Mouse (Mus musculus) hindbrain, embryonic 13.5 days (tissue): ENCODE measurements around the gene Pfkp. TPM values are rescaled to one million over a fixed set of nuclear protein-coding genes. Genes with fewer than 3 reads are reported as not detected.
A peak's percentile ranks its signal among the peaks of the same experiment; 100 is the strongest.

Experiments
- ATAC-seq: fragments of 200-750 bp; cut with Nextera tagmentation; 2 replicates; pipeline ENCODE4 v1.8.0; 2017; ENCODE audit warnings: moderate TSS enrichment; ENCODE audit not compliant: low FRiP score
- H3K27ac ChIP-seq: fragments of 300-500 bp; sonication (generic); 2 replicates; pipeline ENCODE4 v1.5.1; 2015; ENCODE audit warnings: inconsistent platforms, mild to moderate bottlenecking, moderate library complexity
- H3K27me3 ChIP-seq: fragments of 300-500 bp; sonication (generic); 2 replicates; pipeline ENCODE4 v1.6.1; 2015; ENCODE audit warnings: mild to moderate bottlenecking, inconsistent platforms
- H3K36me3 ChIP-seq: fragments of 300-500 bp; sonication (generic); 2 replicates; pipeline ENCODE4 v1.6.1; 2015; ENCODE audit warnings: mild to moderate bottlenecking, inconsistent platforms
- H3K4me1 ChIP-seq: fragments of 300-500 bp; sonication (generic); replicated peaks from 2 replicates; pipeline ENCODE4 v1.6.1; 2015; ENCODE audit warnings: inconsistent platforms
- H3K4me2 ChIP-seq: fragments of 300-500 bp; sonication (generic); 2 replicates; pipeline ENCODE4 v1.6.1; 2015; ENCODE audit warnings: inconsistent platforms, mild to moderate bottlenecking, moderate library complexity
- H3K4me3 ChIP-seq: fragments of 300-500 bp; sonication (generic); 2 replicates; pipeline ENCODE4 v1.5.1; 2015; ENCODE audit warnings: mild to moderate bottlenecking, inconsistent platforms
- H3K9ac ChIP-seq: fragments of 300-500 bp; sonication (generic); 2 replicates; pipeline ENCODE4 v1.6.1; 2015; ENCODE audit warnings: mild to moderate bottlenecking, inconsistent platforms
- H3K9me3 ChIP-seq: fragments of 300-500 bp; sonication (generic); 2 replicates; pipeline ENCODE4 v1.6.1; 2016; ENCODE audit warnings: inconsistent platforms
- WGBS: fragments of 180-500 bp; shearing (Covaris S2); methylation state at CpG from one replicate; pipeline ENCODE4 v1.1.7; 2015; 5-methylcytosine and 5-hydroxymethylcytosine counted together
- polyA plus RNA-seq: library from polyadenylated mRNA; unstranded; fragments of >200 nt; fragmentation: Nextera tagmentation; extraction: Ambion mirVana; gene quantifications from 2 replicates; pipeline ENCODE4 v1.2.1, GENCODE M21; 2015

Gene Pfkp
- polyA plus RNA-seq, 1 experiment from 2014 or later = 213 TPM

GRCm38 (mm10) chr13:6595403-6595802, 53.2 kb downstream of the Pfkp start:
- no peak overlapping the region for H3K4me2 ChIP-seq

GRCm38 (mm10) chr13:6590846-6591245, 57.7 kb downstream of the Pfkp start:
- H3K9ac ChIP-seq = no peak overlapping the region
- no peak for ATAC-seq
- H3K4me3 ChIP-seq = no peak overlapping the region

More at GRCm38 (mm10) chr13:6595403-6595802, 53.2 kb downstream of the Pfkp start:
- 92% methylated on average over 4 of the region's 4 CpGs for WGBS
- H3K4me3 ChIP-seq = no peak overlapping the region
- H3K27me3 ChIP-seq = no peaks in the 10 kb centered on the region
- peaks cover 5% of the 10 kb centered on the region; the same call in 1 of the 2 replicates for H3K36me3 ChIP-seq
- no peaks in the 10 kb centered on the region for H3K4me1 ChIP-seq
- H3K27ac ChIP-seq = no peak overlapping the region
- no peak for ATAC-seq
- no peaks in the 10 kb centered on the region for H3K9me3 ChIP-seq
- H3K9ac ChIP-seq = no peak overlapping the region

GRCm38 (mm10) chr13:6586009-6586408, 62.6 kb downstream of the Pfkp start:
- ATAC-seq = no peak
- no peak overlapping the region for H3K27ac ChIP-seq
- H3K4me2 ChIP-seq = no peak overlapping the region
- H3K4me1 ChIP-seq = no peaks in the 10 kb centered on the region
- H3K27me3 ChIP-seq = no peaks in the 10 kb centered on the region
- WGBS = 81% methylated on average over 9 of the region's 9 CpGs
- peaks cover 22% of the 10 kb centered on the region for H3K36me3 ChIP-seq
- no peak overlapping the region for H3K9ac ChIP-seq
- no peak overlapping the region for H3K4me3 ChIP-seq
- no peaks in the 10 kb centered on the region for H3K9me3 ChIP-seq

More at GRCm38 (mm10) chr13:6590846-6591245, 57.7 kb downstream of the Pfkp start:
- H3K4me2 ChIP-seq = no peak overlapping the region
- 0 out of 2 replicates have a peak, but pooled peaks cover 4% of the 10 kb centered on the region for H3K36me3 ChIP-seq
- H3K9me3 ChIP-seq = no peaks in the 10 kb centered on the region
- H3K27ac ChIP-seq = no peak overlapping the region
- H3K4me1 ChIP-seq = no peaks in the 10 kb centered on the region
- no peaks in the 10 kb centered on the region for H3K27me3 ChIP-seq
- WGBS = 75% methylated on average over 3 of the region's 3 CpGs

DNA sequence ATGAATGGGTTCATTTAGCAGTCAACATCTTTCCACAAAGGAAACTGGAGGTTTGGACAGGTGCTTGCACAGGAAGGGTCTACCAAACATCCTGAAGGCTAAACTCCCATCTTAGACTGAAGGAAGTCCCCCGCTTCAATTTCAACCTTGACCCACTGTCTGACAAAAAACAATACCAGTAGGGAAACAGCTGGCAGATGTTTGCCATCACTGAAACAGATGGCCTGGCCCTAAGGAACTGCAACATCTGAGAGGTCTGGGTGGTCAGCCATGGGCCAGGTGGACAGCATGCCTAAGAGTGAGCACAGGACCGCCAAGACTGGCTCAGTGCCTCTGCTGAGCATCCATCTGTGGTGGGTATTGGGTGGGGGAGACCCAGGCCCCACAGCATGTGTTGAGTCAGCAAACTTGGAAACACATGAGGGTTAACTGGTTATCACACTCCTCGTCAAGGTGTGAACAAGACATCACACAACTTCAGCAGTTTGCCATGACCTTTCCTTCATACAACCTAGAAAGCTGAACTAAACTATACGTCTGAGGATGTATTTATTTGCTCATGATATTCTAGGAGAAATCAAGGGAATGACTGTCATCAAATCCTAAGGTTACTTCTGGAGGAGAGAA, 65.0 kb downstream of the Pfkp start:
- Histone ChIP-seq H3K9ac (no peak overlapping the region), H3K4me1 (no peaks in the 10 kb centered on the region), H3K36me3 (peaks cover 43% of the 10 kb centered on the region), H3K27me3 (no peaks in the 10 kb centered on the region), H3K27ac (no peak overlapping the region), H3K9me3 (no peaks in the 10 kb centered on the region), H3K4me2 (no peak overlapping the region), H3K4me3 (no peak overlapping the region)
- ATAC-seq = no peak
- 80% methylated on average over 4 of the region's 4 CpGs for WGBS

DNA sequence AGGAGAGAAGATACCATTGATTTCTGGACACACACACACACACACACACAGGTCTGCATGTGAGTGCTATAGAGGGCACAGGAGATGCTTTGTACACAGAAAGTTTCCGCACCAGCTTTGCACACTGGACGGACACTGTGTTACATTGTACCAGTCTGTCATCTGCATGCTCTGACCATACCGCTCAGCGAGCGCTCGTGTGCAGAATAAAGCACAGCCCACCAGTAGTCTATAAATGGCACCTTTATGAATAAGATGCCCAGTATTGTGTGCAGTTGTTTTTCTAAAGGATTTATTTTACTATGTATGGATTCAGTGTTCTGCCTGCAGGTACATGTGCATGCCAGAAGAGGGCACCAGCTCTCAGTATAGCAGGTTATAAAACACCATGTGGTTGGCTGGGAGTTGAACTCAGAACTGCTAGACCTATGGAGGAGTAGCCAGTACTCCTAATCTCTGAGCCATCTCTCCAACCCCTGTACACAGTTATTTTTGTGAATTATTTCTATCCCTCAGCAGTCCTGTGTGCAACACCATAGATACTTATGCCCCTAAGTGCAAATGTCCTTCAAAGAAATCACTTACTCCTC, 72.6 kb downstream of the Pfkp start:
- 96% methylated on average over 6 of the region's 6 CpGs for WGBS
- ATAC-seq = peak; percentile 36; the same call in 1 of the 2 replicates

DNA sequence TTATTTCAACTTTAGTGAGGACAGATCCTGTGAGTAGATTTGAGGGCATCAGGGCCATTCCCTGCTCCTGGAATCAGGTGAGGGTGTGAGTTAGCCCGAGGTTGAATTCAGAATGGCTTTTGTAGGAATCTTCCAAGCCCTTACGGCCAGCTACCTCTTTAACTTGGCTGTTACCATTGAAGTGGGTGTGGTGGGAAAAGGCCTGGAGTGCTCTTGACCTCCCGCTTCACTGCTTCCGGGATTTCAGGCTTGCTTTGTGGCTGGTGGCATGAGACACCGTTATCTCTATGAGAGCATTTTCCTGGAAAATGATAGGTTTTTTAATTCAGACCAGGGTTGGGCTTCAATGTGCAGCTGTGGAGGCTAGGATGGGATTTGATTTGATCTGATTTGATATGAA, 83.0 kb downstream of the Pfkp start:
- H3K36me3 ChIP-seq = peaks cover 93% of the 10 kb centered on the region
- no peaks in the 10 kb centered on the region for H3K27me3 ChIP-seq
- no peak overlapping the region for H3K9ac ChIP-seq
- no peak overlapping the region for H3K4me2 ChIP-seq
- 92% methylated on average over 5 of the region's 5 CpGs for WGBS
- ATAC-seq = no peak
- no peaks in the 10 kb centered on the region for H3K4me1 ChIP-seq
- no peak overlapping the region for H3K4me3 ChIP-seq
- H3K27ac ChIP-seq = no peak overlapping the region
- no peaks in the 10 kb centered on the region for H3K9me3 ChIP-seq

More for the DNA sequence above, 72.6 kb downstream of the Pfkp start:
- no peaks in the 10 kb centered on the region for H3K9me3 ChIP-seq
- H3K27ac ChIP-seq = no peak overlapping the region
- H3K36me3 ChIP-seq = peaks cover 95% of the 10 kb centered on the region
- no peaks in the 10 kb centered on the region for H3K4me1 ChIP-seq
- H3K27me3 ChIP-seq = no peaks in the 10 kb centered on the region
- H3K4me3 ChIP-seq = no peak overlapping the region
- H3K4me2 ChIP-seq = no peak overlapping the region
- no peak overlapping the region for H3K9ac ChIP-seq

DNA sequence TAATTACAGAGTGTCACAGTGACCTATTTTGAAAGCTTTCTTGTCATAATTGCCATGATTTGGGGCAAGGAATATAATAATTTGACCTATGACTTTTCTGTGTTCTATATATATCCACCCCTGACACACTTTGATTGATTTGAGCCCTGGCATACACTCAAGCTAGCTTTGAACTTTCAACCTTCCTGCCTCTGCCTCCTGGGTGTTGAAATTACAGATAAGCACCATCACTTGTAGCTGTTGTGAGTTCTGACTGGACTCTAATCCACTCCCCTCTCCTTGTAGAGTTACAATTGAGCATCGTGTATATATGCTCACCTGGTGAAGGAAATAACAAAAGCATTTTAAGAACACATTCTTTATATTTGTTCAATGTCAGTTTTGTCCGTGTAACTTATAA, 86.2 kb downstream of the Pfkp start:
- peaks cover 92% of the 10 kb centered on the region for H3K36me3 ChIP-seq
- no peak for ATAC-seq
- 93% methylated on average over 2 of the region's 2 CpGs for WGBS

DNA sequence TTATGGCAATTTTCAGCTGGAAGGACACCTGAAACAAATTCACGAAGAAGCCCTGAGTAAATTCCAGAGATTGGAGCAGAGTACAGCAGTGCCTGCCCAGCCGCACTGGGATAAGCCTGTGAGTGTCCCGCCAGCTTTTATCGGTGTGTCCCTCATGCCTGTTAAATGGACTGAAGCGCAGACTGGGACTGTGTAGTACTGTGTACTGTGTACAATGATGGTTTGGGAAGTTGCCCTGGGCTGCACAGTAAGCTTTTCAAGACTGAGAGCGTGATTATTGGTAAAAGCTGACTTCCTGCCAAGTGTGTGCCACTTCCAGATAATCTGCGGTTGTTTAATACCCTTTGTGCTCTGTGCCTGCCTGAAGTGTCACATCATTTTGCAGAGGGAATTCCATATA, 90.8 kb downstream of the Pfkp start:
- Histone ChIP-seq H3K27me3 (no peaks in the 10 kb centered on the region), H3K9ac (no peak overlapping the region), H3K4me2 (no peak overlapping the region), H3K4me3 (no peak overlapping the region), H3K36me3 (peaks cover 80% of the 10 kb centered on the region), H3K4me1 (no peaks in the 10 kb centered on the region), H3K9me3 (no peaks in the 10 kb centered on the region), H3K27ac (no peak overlapping the region)
- peak; percentile 59 for ATAC-seq
- WGBS = 79% methylated on average over 7 of the region's 7 CpGs

More for the DNA sequence above, 86.2 kb downstream of the Pfkp start:
- Histone ChIP-seq H3K4me3 (no peak overlapping the region), H3K27me3 (no peaks in the 10 kb centered on the region), H3K4me1 (no peaks in the 10 kb centered on the region), H3K9me3 (no peaks in the 10 kb centered on the region), H3K4me2 (no peak overlapping the region), H3K9ac (no peak overlapping the region), H3K27ac (no peak overlapping the region)

DNA sequence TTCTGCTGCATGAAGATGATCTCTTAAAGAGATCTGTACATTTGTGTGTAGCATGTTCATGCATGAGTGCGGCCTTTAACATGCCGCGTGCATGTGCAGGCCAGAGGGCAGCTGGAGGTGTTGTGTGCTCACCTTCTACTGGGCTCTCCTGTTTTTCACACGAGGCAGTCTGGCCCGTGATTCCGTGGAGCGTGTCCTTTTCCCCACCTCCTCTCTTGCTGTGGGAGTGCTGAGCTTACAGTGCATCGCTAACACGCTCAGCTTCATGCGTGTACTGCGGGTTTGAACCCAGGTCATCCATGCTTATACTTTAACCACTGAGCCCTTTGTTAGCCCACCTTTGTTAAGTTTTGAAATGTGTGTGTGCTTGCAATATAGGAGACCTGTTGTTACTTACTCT, 92.9 kb downstream of the Pfkp start:
- Histone ChIP-seq H3K4me2 (no peak overlapping the region), H3K27ac (no peak overlapping the region), H3K27me3 (no peaks in the 10 kb centered on the region), H3K9ac (no peak overlapping the region), H3K4me1 (no peaks in the 10 kb centered on the region), H3K9me3 (no peaks in the 10 kb centered on the region), H3K4me3 (no peak overlapping the region), H3K36me3 (peaks cover 82% of the 10 kb centered on the region)
- no peak for ATAC-seq
- WGBS = 95% methylated on average over 11 of the region's 11 CpGs

GRCm38 (mm10) chr13:6553708-6554107, 94.9 kb downstream of the Pfkp start:
- H3K9me3 ChIP-seq = no peaks in the 10 kb centered on the region
- peaks cover 12% of the 10 kb centered on the region for H3K4me1 ChIP-seq
- no peak for ATAC-seq

DNA sequence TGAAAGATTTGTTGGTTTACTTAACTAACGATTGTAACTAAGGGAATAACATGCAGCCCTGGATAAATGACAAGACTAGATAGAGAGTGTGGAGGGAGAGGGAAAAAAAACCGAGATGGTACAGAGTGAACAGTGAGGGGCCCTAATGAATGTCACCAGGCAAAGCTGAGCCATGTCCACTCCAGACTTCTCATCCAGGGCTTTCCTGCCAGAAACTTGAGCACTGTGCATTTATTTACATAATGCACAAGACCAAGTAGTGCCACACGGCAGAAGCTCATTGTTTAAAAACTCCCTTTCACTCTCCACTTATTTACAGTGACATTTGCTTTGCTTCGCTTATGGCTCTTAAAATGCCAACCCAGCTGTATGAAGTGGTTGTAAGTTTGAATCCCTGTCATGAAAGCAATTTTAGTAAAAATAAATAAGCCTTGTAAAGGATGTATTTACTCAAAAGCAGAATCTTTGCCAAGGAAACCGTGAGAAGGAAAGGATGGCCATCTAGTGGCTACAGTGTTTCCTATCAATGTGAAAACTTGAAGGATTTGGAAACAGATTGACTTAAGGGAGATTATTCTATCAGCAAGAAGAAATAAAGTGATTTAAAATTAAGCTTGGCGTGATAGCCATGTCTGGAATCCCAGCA, 113.2 kb downstream of the Pfkp start:
- Histone ChIP-seq H3K9ac (no peak overlapping the region), H3K27me3 (no peaks in the 10 kb centered on the region), H3K4me3 (no peak overlapping the region), H3K27ac (no peak overlapping the region), H3K4me1 (no peaks in the 10 kb centered on the region), H3K9me3 (no peaks in the 10 kb centered on the region), H3K36me3 (no peaks in the 10 kb centered on the region), H3K4me2 (no peak overlapping the region)
- peak; percentile 66 for ATAC-seq
- 47% methylated on average over 6 of the region's 6 CpGs for WGBS

More at GRCm38 (mm10) chr13:6553708-6554107, 94.9 kb downstream of the Pfkp start:
- Histone ChIP-seq H3K9ac (no peak overlapping the region), H3K36me3 (peaks cover 68% of the 10 kb centered on the region), H3K4me3 (no peak overlapping the region), H3K27me3 (no peaks in the 10 kb centered on the region), H3K27ac (no peak overlapping the region), H3K4me2 (no peak overlapping the region)
- WGBS = 86% methylated on average over 2 of the region's 2 CpGs

DNA sequence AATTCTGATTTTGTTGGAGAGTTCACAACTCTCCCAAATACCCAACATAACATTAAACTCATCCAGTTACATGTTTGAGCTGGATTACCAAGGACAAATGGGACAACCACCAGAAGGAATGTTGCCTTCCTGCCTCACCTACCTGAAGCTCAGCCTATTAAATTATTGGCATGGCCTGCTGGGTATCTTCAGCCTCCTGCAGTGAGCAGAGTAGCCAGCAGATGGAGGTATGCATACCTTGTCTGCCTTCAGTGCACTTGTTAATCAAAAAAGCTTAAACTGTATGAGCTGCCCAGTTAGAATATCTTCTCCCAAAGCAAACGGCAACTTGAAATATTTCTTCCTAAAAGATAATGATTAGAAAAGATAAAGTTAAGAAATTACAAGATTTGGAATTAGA, 115.9 kb downstream of the Pfkp start:
- no peak overlapping the region for H3K27ac ChIP-seq
- no peak overlapping the region for H3K4me3 ChIP-seq
- H3K4me1 ChIP-seq = no peaks in the 10 kb centered on the region
- ATAC-seq = no peak
- no peak overlapping the region for H3K9ac ChIP-seq
- H3K4me2 ChIP-seq = no peak overlapping the region
- H3K27me3 ChIP-seq = no peaks in the 10 kb centered on the region
- no peaks in the 10 kb centered on the region for H3K9me3 ChIP-seq
- WGBS = 92% methylated on average over 1 of the region's 1 CpGs
- no peaks in the 10 kb centered on the region for H3K36me3 ChIP-seq
